Mouse (Mus musculus): ENCODE results near the gene Zfp280b. TPM values are rescaled to one million over a fixed set of nuclear protein-coding genes. Genes with fewer than 3 reads are reported as not detected.

The Zfp280b gene
- polyA plus RNA-seq, 1 experiment from 2014 or later: 10.3 TPM

- Histone ChIP-seq H3K4me3 (replicated peaks) (no peak overlapping the region), H3K36me3 (no peaks in the 10 kb centered on the region), H3K4me2 (no peak overlapping the region), H3K27me3 (replicated peaks) (no peaks in the 10 kb centered on the region), H3K9me3 (replicated peaks) (no peaks in the 10 kb centered on the region), H3K9ac (replicated peaks) (no peak overlapping the region), H3K4me1 (no peaks in the 10 kb centered on the region), H3K27ac (replicated peaks) (no peak overlapping the region)
- WGBS: 80% methylated on average over 3 of the region's 3 CpGs
- ATAC-seq (ENCODE audit: low FRiP score): no peak
Observed at GRCm38 (mm10) chr10:76009812-76010211, 22.6 kb upstream of the Zfp280b start.

- H3K9ac ChIP-seq (replicated peaks): no peak overlapping the region
- H3K9me3 ChIP-seq (replicated peaks): no peaks in the 10 kb centered on the region
- 73% methylated on average over 6 of the region's 6 CpGs for WGBS
- no peaks in the 10 kb centered on the region for H3K36me3 ChIP-seq
- no peak for ATAC-seq (ENCODE audit: low FRiP score)
- no peaks in the 10 kb centered on the region for H3K27me3 ChIP-seq (replicated peaks)
- H3K4me2 ChIP-seq: no peak overlapping the region
- no peaks in the 10 kb centered on the region for H3K4me1 ChIP-seq
- no peak overlapping the region for H3K27ac ChIP-seq (replicated peaks)
- no peak overlapping the region for H3K4me3 ChIP-seq (replicated peaks)
Observed at GRCm38 (mm10) chr10:76012922-76013321, 19.5 kb upstream of the Zfp280b start.

- H3K9me3 ChIP-seq (replicated peaks): no peaks in the 10 kb centered on the region
- WGBS: 92% methylated on average over 3 of the region's 3 CpGs
- H3K27ac ChIP-seq (replicated peaks): no peak overlapping the region
- no peak overlapping the region for H3K4me3 ChIP-seq (replicated peaks)
- no peak overlapping the region for H3K4me2 ChIP-seq
- H3K36me3 ChIP-seq: no peaks in the 10 kb centered on the region
- no peaks in the 10 kb centered on the region for H3K27me3 ChIP-seq (replicated peaks)
- no peaks in the 10 kb centered on the region for H3K4me1 ChIP-seq
- no peak overlapping the region for H3K9ac ChIP-seq (replicated peaks)
- ATAC-seq (ENCODE audit: low FRiP score): no peak
Observed at GRCm38 (mm10) chr10:76016886-76017285, 15.6 kb upstream of the Zfp280b start.

GRCm38 (mm10) chr10:76021728-76022127 lies 10.7 kb upstream of the Zfp280b start:
- ATAC-seq (ENCODE audit: low FRiP score): no peak

GRCm38 (mm10) chr10:76023921-76024320 lies 8.5 kb upstream of the Zfp280b start:
- ATAC-seq (ENCODE audit: low FRiP score): no peak
- H3K4me3 ChIP-seq (replicated peaks): no peak overlapping the region
- no peaks in the 10 kb centered on the region for H3K36me3 ChIP-seq

More at GRCm38 (mm10) chr10:76021728-76022127, 10.7 kb upstream of the Zfp280b start:
- Histone ChIP-seq H3K9me3 (replicated peaks) (no peaks in the 10 kb centered on the region), H3K4me3 (replicated peaks) (no peak overlapping the region), H3K27me3 (replicated peaks) (no peaks in the 10 kb centered on the region), H3K9ac (replicated peaks) (no peak overlapping the region), H3K4me1 (no peaks in the 10 kb centered on the region), H3K27ac (replicated peaks) (no peak overlapping the region), H3K4me2 (no peak overlapping the region), H3K36me3 (no peaks in the 10 kb centered on the region)
- 86% methylated on average over 3 of the region's 3 CpGs for WGBS

GRCm38 (mm10) chr10:76025470-76026190 lies 6.8 kb upstream of the Zfp280b start:
- Histone ChIP-seq H3K9me3 (replicated peaks) (no peaks in the 10 kb centered on the region), H3K4me2 (no peak overlapping the region), H3K4me3 (replicated peaks) (no peak overlapping the region), H3K27me3 (replicated peaks) (no peaks in the 10 kb centered on the region), H3K27ac (replicated peaks) (no peak overlapping the region), H3K4me1 (no peaks in the 10 kb centered on the region), H3K9ac (replicated peaks) (no peak overlapping the region), H3K36me3 (no peaks in the 10 kb centered on the region)
- ATAC-seq (ENCODE audit: low FRiP score): no peak
- 98% methylated on average over 9 of the region's 10 CpGs for WGBS

More at GRCm38 (mm10) chr10:76023921-76024320, 8.5 kb upstream of the Zfp280b start:
- Histone ChIP-seq H3K4me2 (no peak overlapping the region), H3K9ac (replicated peaks) (no peak overlapping the region), H3K4me1 (no peaks in the 10 kb centered on the region), H3K27me3 (replicated peaks) (no peaks in the 10 kb centered on the region), H3K27ac (replicated peaks) (no peak overlapping the region), H3K9me3 (replicated peaks) (no peaks in the 10 kb centered on the region)
- 93% methylated on average over 6 of the region's 6 CpGs for WGBS

- Histone ChIP-seq H3K9me3 (replicated peaks) (no peaks in the 10 kb centered on the region), H3K36me3 (no peaks in the 10 kb centered on the region), H3K27ac (replicated peaks) (no peak overlapping the region), H3K27me3 (replicated peaks) (no peaks in the 10 kb centered on the region), H3K4me3 (replicated peaks) (no peak overlapping the region), H3K4me1 (0 out of 2 replicates have a peak, but pooled peaks cover 4% of the 10 kb centered on the region), H3K9ac (replicated peaks) (no peak overlapping the region), H3K4me2 (no peak overlapping the region)
- 66% methylated on average over 12 of the region's 12 CpGs for WGBS
- ATAC-seq (ENCODE audit: low FRiP score): no peak
Observed at GRCm38 (mm10) chr10:76027127-76028015, 5.1 kb upstream of the Zfp280b start.

- Histone ChIP-seq H3K9ac (replicated peaks) (no peak overlapping the region), H3K27me3 (replicated peaks) (no peaks in the 10 kb centered on the region), H3K4me1 (peaks cover 5% of the 10 kb centered on the region; the same call in 1 of the 2 replicates), H3K27ac (replicated peaks) (no peak overlapping the region), H3K4me3 (replicated peaks) (no peak overlapping the region), H3K9me3 (replicated peaks) (no peaks in the 10 kb centered on the region), H3K4me2 (no peak overlapping the region), H3K36me3 (no peaks in the 10 kb centered on the region)
- no peak for ATAC-seq (ENCODE audit: low FRiP score)
- 31% methylated on average over 3 of the region's 4 CpGs for WGBS
Observed at GRCm38 (mm10) chr10:76028016-76028366, 4.5 kb upstream of the Zfp280b start.

- Histone ChIP-seq H3K27me3 (replicated peaks) (no peaks in the 10 kb centered on the region), H3K4me1 (peaks cover 9% of the 10 kb centered on the region), H3K4me2 (no peak overlapping the region), H3K9ac (replicated peaks) (no peak overlapping the region), H3K9me3 (replicated peaks) (no peaks in the 10 kb centered on the region), H3K4me3 (replicated peaks) (no peak overlapping the region), H3K36me3 (no peaks in the 10 kb centered on the region), H3K27ac (replicated peaks) (no peak overlapping the region)
- no peak for ATAC-seq (ENCODE audit: low FRiP score)
- WGBS: 79% methylated on average over 9 of the region's 9 CpGs
Observed at GRCm38 (mm10) chr10:76028396-76028795, 4.1 kb upstream of the Zfp280b start.

- Histone ChIP-seq H3K4me1 (peaks cover 17% of the 10 kb centered on the region), H3K4me3 (replicated peaks) (no peak overlapping the region), H3K36me3 (no peaks in the 10 kb centered on the region), H3K27ac (replicated peaks) (no peak overlapping the region), H3K9me3 (replicated peaks) (no peaks in the 10 kb centered on the region), H3K27me3 (replicated peaks) (no peaks in the 10 kb centered on the region), H3K4me2 (no peak overlapping the region), H3K9ac (replicated peaks) (no peak overlapping the region)
- WGBS: 81% methylated on average over 5 of the region's 5 CpGs
- no peak for ATAC-seq (ENCODE audit: low FRiP score)
Observed at GRCm38 (mm10) chr10:76029276-76029675, 3.2 kb upstream of the Zfp280b start.

- peaks cover 5% of the 10 kb centered on the region for H3K36me3 ChIP-seq
- WGBS: 73% methylated on average over 5 of the region's 5 CpGs
- H3K9me3 ChIP-seq (replicated peaks): no peaks in the 10 kb centered on the region
- H3K27me3 ChIP-seq (replicated peaks): no peaks in the 10 kb centered on the region
- no peak for ATAC-seq (ENCODE audit: low FRiP score)
- H3K4me2 ChIP-seq: no peak overlapping the region
- peaks cover 18% of the 10 kb centered on the region for H3K4me1 ChIP-seq
- H3K4me3 ChIP-seq (replicated peaks): no peak overlapping the region
- no peak overlapping the region for H3K9ac ChIP-seq (replicated peaks)
- no peak overlapping the region for H3K27ac ChIP-seq (replicated peaks)
Observed at GRCm38 (mm10) chr10:76030496-76030895, 2.0 kb upstream of the Zfp280b start.
